Mouse (Mus musculus): ENCODE measurements at regions not wholly inside any gene's neighbourhood (a gene's known extent, or its start where the extent isn't known, plus 50 kb on each side); places are given as distances from the start of the nearest gene placed in this dataset.

- DNase-seq = peak; percentile 55
Measured at GRCm38 (mm10) chr14:24081911-24082558, 67.7 kb upstream of the Kcnma1 start.

GRCm38 (mm10) chr14:24068693-24069092, 54.4 kb upstream of the Kcnma1 start:
- DNase-seq = no peak

- peak; percentile 70 for DNase-seq
Measured at GRCm38 (mm10) chr14:24067657-24068056, 53.4 kb upstream of the Kcnma1 start.

GRCm38 (mm10) chr14:24065231-24065767, 51.0 kb upstream of the Kcnma1 start:
- DNase-seq = no peak

Data from gastrocnemius, postnatal 10 days (tissue).